ENCODE assay signal across 8 mouse cellular contexts in genomic region chr5:124032001-124032508, GRCm38 (mm10). TPM values are rescaled to one million over a fixed set of nuclear protein-coding genes. Genes with fewer than 3 reads are reported as not detected.
DNase-seq lines count a peak whose midpoint lies in the region; ATAC-seq and TF ChIP-seq lines count a peak whose summit lies in the region.

Gene Vps37b (minus strand): TSS chr5:124032270.

- H3K27ac ChIP-seq in hindbrain, embryonic 11.5 days (ENCODE audit: low read depth, low read length) = peak within 1 kb of the TSS; percentile 81
- H3K27ac ChIP-seq in lung, embryonic 16.5 days (ENCODE audit: low read length) = peak within 1 kb of the TSS; percentile 92

- TF ChIP-seq CTCF in Patski (IDR thresholded peaks at IDR 0.05) = no peak

- H3K9ac ChIP-seq in hindbrain, embryonic 11.5 days (ENCODE audit: low read depth, low read length) = peak within 1 kb of the TSS; percentile 92
- H3K9ac ChIP-seq in lung, embryonic 16.5 days (ENCODE audit: low read length) = peak within 1 kb of the TSS; percentile 98

- peak within 1 kb of the TSS; percentile 89 for H3K4me3 ChIP-seq in hindbrain, embryonic 11.5 days (ENCODE audit: low read depth, low read length)
- peak within 1 kb of the TSS; percentile 84 for H3K4me3 ChIP-seq in lung, embryonic 16.5 days (ENCODE audit: low read length)

- peaks cover 3% of the 10 kb centered on the region for H3K4me1 ChIP-seq in hindbrain, embryonic 11.5 days (replicated peaks; ENCODE audit: control insufficient read depth, insufficient read depth, low read length)
- peaks cover 31% of the 10 kb centered on the region for H3K4me1 ChIP-seq in lung, embryonic 16.5 days (replicated peaks; ENCODE audit: control insufficient read depth, insufficient read depth, low read length)

- H3K36me3 ChIP-seq in hindbrain, embryonic 11.5 days (ENCODE audit: control insufficient read depth, insufficient read depth, low read length) = no peaks in the 10 kb centered on the region
- no peaks in the 10 kb centered on the region for H3K36me3 ChIP-seq in lung, embryonic 16.5 days (ENCODE audit: control insufficient read depth, insufficient read depth, low read length)

- WGBS in hindbrain, embryonic 11.5 days = under 1% methylated on average over 48 of the region's 52 CpGs
- under 1% methylated on average over 52 of the region's 52 CpGs for WGBS in lung, embryonic 16.5 days

- H3K4me2 ChIP-seq in hindbrain, embryonic 11.5 days (replicated peaks; ENCODE audit: low read depth, low read length) = peak within 1 kb of the TSS; percentile 68
- peak within 1 kb of the TSS; percentile 82 for H3K4me2 ChIP-seq in lung, embryonic 16.5 days (ENCODE audit: low read depth, low read length)

- in situ Hi-C loops in Patski (cut with MboI; ENCODE audit: low pct_unique_long_range_greater_than_20kb) = no loop called here

- H3K27me3 ChIP-seq in Patski = no peaks in the 10 kb centered on the region
- no peaks in the 10 kb centered on the region for H3K27me3 ChIP-seq in hindbrain, embryonic 11.5 days (ENCODE audit: control insufficient read depth, insufficient read depth, low read length)
- no peaks in the 10 kb centered on the region for H3K27me3 ChIP-seq in lung, embryonic 16.5 days (ENCODE audit: control insufficient read depth, insufficient read depth, low read depth, low read length)

- DNase-seq in Patski (ENCODE audit: low read depth, low spot score) = no peak
- peak; percentile 98 for DNase-seq in cerebellum, postnatal 10 days
- peak; percentile 86 to 91 for DNase-seq in frontal cortex, postnatal 10 days (ENCODE audit: low spot score in 2 of 2)
- DNase-seq in hindbrain, embryonic 11.5 days (ENCODE audit: low spot score) = peak; percentile 97
- peak; percentile 91 for DNase-seq in layer of hippocampus, adult 9-11 months
- DNase-seq in ovary, adult 18-20 months (ENCODE audit: low spot score) = peak; percentile 70
- DNase-seq in thymus, postnatal 0 days (ENCODE audit: low spot score) = peak; percentile 90

- CTCF ChIA-PET in Patski (lab: Charles Lee) = interaction anchor here (1.0 to 1.4 kb wide), 3 partner anchors 19 to 32 kb away, joined by 3 to 4 read pairs (median 3); no protein-coding TSS in a partner anchor

- peak; percentile 46 for ATAC-seq in Patski
- peak; percentile 80 for ATAC-seq in hindbrain, embryonic 11.5 days (ENCODE audit: low FRiP score)
- peak; percentile 82 for ATAC-seq in lung, embryonic 16.5 days (ENCODE audit: low read depth)

- POLR2A ChIA-PET in Patski (lab: Charles Lee) = interaction anchor here (0.7 to 1.6 kb wide), 3 partner anchors 15 to 40 kb away, joined by 4 to 5 read pairs (median 4); no protein-coding TSS in a partner anchor

- no peaks in the 10 kb centered on the region for H3K9me3 ChIP-seq in hindbrain, embryonic 11.5 days (ENCODE audit: control insufficient read depth, low read length)
- H3K9me3 ChIP-seq in lung, embryonic 16.5 days (ENCODE audit: control insufficient read depth, low read length) = no peaks in the 10 kb centered on the region

RNA-seq across cellular contexts. Expression of gene Vps37b, which starts in this region (rescaled TPM):
- 25.5 TPM for polyA plus RNA-seq in Patski (2021)
- polyA plus RNA-seq in hindbrain, embryonic 11.5 days (2014; fragmentation: Nextera tagmentation; extraction: Ambion mirVana) = 38.3 and 48.8 TPM in 2 replicates
- polyA plus RNA-seq in lung, embryonic 16.5 days (2015; fragmentation: Nextera tagmentation; extraction: Ambion mirVana) = 39.2 and 41.6 TPM in 2 replicates
- polyA plus RNA-seq in thymus, postnatal 0 days (2015; fragmentation: Nextera tagmentation; extraction: Ambion mirVana) = 32.4 and 32.8 TPM in 2 replicates
